Mouse (Mus musculus) kidney, postnatal 10 days (tissue): Measurements from ENCODE around the gene Dennd2c.
A peak's percentile ranks its signal among the peaks of the same experiment; 100 is the strongest.

Experiments
- DNase-seq: peaks from one replicate; pipeline ENCODE4 v3.0.0; 2021; ENCODE audit warnings: mixed read lengths

The Dennd2c gene

GRCm38 (mm10) chr3:103102454-103103390 is at the start of gene Dennd2c:
Dennd2c (plus strand) TSS chr3:103102604.
- DNase-seq: peak; percentile 97

GRCm38 (mm10) chr3:103056016-103056595 is 46.3 kb upstream of the Dennd2c start:
- no peak for DNase-seq

GRCm38 (mm10) chr3:103057752-103058151 is 44.7 kb upstream of the Dennd2c start:
- no peak for DNase-seq

- peak; percentile 98 for DNase-seq
These were observed 43.9 kb upstream of the Dennd2c start, which contains the start of gene Nras for GRCm38 (mm10) chr3:103058207-103059157. Nras (plus strand) TSS chr3:103058285.

- DNase-seq: no peak
These were observed 35.5 kb upstream of the Dennd2c start for GRCm38 (mm10) chr3:103066927-103067326.

- no peak for DNase-seq
These were observed 33.4 kb upstream of the Dennd2c start for GRCm38 (mm10) chr3:103068971-103069370.

- no peak for DNase-seq
These were observed 28.6 kb upstream of the Dennd2c start, which contains the start of gene Ampd1 for GRCm38 (mm10) chr3:103073771-103074170. Ampd1 (plus strand) TSS chr3:103074014.

- DNase-seq: no peak
These were observed 26.5 kb upstream of the Dennd2c start for GRCm38 (mm10) chr3:103075871-103076270.

- no peak for DNase-seq
These were observed 25.9 kb upstream of the Dennd2c start for GRCm38 (mm10) chr3:103076476-103076875.

- no peak for DNase-seq
These were observed 23.1 kb upstream of the Dennd2c start for GRCm38 (mm10) chr3:103079301-103079700.

GRCm38 (mm10) chr3:103081051-103081450 is 21.4 kb upstream of the Dennd2c start:
- DNase-seq: no peak

GRCm38 (mm10) chr3:103081861-103082453 is 20.4 kb upstream of the Dennd2c start:
- no peak for DNase-seq

- DNase-seq: no peak
These were observed 19.6 kb upstream of the Dennd2c start for GRCm38 (mm10) chr3:103082761-103083160.

- no peak for DNase-seq
These were observed 16.4 kb upstream of the Dennd2c start for GRCm38 (mm10) chr3:103085986-103086385.

- DNase-seq: no peak
These were observed 10.7 kb upstream of the Dennd2c start for GRCm38 (mm10) chr3:103091753-103092152.

- no peak for DNase-seq
These were observed 3.7 kb upstream of the Dennd2c start for GRCm38 (mm10) chr3:103098662-103099061.

- DNase-seq: no peak
These were observed 2.7 kb upstream of the Dennd2c start for GRCm38 (mm10) chr3:103099667-103100066.

- DNase-seq: no peak
These were observed 1.7 kb upstream of the Dennd2c start for GRCm38 (mm10) chr3:103100735-103101134.

- no peak for DNase-seq
These were observed 1.2 kb upstream of the Dennd2c start for GRCm38 (mm10) chr3:103101194-103101593.

- DNase-seq: no peak
These were observed 495 bp upstream of the Dennd2c start for GRCm38 (mm10) chr3:103101909-103102308.

GRCm38 (mm10) chr3:103107565-103108240 is 5.3 kb downstream of the Dennd2c start:
- DNase-seq: no peak

- no peak for DNase-seq
These were observed 9.8 kb downstream of the Dennd2c start for GRCm38 (mm10) chr3:103112216-103112615.
